Mouse (Mus musculus) retina, embryonic 14.5 days (tissue): ENCODE results near the gene Bcl7c.
A peak's percentile ranks its signal among the peaks of the same experiment; 100 is the strongest.
"Not testable (repeated sequence)": the region's sequence is repeated elsewhere in the genome, so short reads cannot be mapped to it uniquely, and the experiment has no call there.

Experiments used
- DNase-seq: peaks from one replicate; pipeline ENCODE4 v3.0.0-alpha.2; 2015; ENCODE audit warnings: low spot score

Bcl7c gene

DNA sequence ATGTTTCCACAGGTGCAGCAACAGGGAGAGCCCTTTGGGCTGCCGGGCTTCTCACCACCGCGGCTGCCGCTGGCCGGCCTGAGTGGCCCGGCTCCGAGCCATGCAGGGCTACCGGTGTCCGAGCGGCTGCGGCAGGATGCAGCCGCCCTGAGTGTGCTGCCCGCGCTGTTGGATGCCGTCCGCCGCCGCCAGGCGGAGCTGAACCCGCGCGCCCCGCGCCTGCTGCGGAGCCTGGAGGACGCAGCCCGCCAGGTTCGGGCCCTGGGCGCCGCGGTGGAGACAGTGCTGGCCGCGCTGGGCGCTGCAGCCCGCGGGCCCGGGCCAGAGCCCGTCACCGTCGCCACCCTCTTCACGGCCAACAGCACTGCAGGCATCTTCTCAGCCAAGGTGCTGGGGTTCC is 8.3 kb upstream of the Bcl7c start:
- peak; percentile 75 for DNase-seq

GRCm38 (mm10) chr7:127714816-127715215 is 6.1 kb upstream of the Bcl7c start:
- no peak for DNase-seq

DNA sequence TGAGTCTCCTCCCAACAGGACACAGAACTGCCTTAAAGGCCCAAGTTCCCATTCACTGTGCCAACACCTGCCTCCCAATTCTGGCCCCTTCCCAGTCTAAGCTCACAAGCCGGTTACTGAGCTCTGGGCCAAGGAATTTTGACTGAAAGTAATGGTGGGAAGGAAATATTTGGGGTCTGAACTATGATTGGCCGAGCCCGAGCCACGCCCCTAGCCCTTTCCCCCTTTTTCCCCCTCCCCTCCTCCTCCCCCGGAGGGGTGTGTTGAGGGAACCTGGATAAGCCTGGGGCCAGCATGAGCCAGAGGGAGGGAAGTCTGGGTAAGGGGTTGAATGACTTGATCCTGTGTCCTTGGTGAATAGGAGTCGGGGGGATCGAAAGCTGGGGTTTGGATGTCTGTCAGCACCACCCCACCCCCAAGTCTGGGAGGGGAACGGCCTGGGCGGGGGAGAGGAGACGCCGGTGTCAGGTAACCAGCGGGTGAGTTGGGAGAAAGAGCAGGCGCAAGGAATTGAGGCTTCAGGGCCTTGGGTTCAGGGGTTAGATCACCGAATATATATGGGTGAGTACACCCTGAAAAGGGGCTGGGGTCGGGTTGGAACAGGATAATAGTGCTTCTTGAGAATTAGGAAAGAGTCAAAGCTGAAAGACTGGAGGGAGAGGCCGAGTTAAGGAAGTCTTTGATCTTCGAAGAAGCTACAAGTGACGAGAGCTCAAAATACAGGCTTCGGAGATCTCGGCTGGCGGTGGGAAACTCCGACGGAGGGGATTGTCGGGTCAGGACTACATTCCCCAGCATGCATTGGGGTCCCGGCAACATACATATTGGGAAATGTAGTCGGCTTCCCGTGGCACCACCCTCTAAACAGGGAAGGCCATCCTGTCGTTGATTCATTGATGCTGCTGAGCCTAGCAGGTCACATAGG is 4.0 kb upstream of the Bcl7c start, which contains the start of gene Ctf1:
TSS of gene Ctf1 (plus strand) at position 276 of the 925 bp plus-strand sequence.
- DNase-seq: peak; percentile 85

DNA sequence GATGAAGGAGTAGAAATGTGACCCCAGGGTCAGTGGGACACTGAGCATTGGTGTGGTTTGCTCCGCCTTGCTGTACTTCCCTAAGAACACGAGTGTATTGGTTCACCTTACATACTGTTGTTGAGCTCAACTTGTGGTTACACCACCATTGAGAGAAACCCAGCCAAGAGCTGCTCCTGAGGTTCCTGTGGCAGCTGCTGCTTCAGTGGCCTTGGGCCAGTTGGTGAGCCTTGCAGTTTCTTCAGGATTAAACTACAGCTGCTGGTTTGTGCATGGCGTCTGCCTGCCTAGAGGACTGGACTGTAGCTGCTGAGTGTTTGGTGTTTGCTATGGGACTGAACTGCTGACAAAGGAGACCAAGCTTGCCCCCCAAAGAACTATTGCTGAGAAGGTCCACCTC is 2.7 kb upstream of the Bcl7c start:
- no peak for DNase-seq

DNA sequence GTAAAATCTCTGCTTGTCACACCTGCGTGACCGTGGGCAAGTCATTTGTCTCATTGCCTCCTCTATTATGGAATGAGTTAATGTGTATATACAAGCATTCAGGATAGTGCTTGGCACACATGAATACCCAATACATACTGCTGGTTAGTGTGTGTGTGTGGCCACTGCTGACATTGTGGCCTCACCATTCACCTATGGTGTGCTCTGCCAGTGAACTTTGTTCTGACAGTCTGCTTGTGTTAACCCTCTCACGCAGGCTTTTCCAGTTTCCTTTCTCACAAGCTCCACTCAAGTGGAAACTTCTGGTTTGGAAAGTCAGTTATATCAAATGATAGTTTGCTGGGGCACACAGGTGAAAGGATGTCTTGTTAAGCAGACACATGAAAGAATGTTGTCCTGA is 2.3 kb upstream of the Bcl7c start:
- no peak for DNase-seq

DNA sequence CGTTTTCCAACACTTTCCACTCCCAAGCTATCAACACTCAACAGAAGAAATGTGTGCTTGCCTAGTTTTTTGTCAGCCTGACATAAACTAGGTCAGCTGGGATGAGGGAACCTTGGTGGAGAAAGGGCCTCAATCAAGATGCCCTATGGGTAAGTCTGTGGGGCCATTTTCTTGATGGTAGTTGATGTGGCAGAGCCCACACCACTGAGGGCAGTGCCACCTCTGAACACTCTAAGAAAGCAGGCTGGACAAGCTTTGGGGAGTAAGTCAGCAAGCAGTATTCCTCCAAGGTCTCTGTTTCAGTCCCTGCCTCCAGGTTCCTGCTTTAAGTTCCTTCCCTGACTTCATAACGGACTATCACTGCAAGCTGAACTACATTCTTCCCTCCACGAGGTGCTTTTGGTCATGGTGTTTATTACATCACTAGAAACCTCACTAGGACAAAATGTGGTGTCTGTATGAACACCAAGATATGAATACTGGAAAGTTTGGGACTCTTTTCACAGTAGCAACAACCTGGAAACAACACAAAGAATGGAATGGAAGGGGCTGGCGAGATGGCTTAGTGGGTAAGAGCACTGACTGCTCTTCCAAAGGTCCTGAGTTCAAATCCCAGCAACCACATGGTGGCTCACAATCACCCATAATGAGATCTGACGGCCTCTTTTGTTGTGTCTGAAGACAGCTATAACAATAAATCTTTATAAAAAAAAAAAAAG is 687 bp upstream of the Bcl7c start:
- DNase-seq: no peak

DNA sequence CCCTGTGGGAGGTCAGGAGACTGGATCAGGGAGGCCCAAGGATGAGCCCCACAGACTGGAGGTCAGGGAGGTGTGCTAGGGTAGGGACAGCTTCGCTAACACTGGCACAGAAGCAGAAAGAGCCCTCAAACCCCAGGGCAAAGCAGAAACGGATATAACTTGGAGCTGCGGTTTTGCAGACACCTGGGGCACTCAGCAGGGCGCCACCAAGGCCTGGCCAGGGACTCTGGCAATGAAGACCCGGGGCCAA is 851 bp downstream of the Bcl7c start:
- no peak for DNase-seq

DNA sequence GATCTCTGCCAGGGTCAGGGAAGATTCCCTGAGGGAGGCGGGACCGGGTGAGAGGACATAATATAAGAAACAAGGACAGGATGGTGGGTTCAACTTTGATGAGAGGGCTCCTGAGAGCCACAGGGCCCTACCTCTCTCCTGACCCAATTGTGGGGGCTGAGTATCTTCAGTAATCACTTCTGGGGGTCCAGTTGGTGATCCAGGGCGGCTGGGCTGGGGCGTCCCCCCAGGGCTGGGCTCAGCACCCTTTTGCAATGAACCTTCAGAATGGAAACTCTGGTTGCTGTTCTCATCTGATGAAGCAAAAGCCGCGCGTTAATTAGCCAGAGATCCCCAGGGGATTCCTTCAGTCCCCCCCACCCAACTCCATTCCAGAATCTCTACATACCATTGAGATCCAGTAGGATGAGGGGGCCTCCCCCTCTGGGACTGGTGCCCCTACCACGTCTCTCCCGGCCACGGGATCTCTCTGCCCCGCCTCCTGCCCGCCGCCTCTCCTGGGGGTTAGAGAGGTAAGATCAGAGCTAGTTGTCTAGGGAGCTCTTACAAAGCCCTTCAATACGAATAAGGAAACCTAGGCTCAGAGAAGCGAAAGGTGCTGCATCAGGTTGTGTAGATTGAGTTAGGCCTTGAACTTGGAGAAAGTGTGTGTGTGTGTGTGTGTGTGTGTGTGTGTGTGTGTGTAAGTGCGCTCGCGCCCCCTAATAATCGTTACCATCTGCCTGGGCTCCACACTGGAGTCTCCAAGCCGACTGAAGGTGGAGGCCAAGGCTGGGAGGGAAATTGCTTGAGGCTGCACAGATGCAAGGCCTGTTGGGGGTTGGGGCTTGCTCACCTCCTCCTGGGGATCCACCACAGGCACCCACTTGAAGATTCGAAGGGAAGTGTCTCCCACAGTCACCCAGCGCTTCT is 1.4 kb downstream of the Bcl7c start:
- peak; percentile 43 for DNase-seq

DNA sequence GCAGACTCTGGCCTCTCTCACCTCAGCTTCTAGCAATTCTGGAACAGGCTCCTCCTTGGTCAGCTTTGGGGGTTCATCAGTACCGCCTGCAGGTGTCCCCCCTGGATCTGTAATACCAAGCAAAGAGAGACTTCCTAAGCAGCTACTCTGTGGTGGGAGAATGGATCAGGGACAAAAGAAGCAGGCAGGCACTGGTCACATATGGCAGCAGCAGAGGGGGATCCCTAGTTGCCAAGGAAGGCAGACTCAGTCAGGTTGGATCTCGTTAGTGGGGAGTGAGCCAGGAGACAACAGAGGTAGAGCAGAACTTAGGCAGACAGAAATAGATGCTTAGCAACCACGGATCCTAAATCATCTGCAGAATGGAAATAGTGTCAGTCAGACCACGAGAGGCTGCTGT is 3.0 kb downstream of the Bcl7c start:
- no peak for DNase-seq

DNA sequence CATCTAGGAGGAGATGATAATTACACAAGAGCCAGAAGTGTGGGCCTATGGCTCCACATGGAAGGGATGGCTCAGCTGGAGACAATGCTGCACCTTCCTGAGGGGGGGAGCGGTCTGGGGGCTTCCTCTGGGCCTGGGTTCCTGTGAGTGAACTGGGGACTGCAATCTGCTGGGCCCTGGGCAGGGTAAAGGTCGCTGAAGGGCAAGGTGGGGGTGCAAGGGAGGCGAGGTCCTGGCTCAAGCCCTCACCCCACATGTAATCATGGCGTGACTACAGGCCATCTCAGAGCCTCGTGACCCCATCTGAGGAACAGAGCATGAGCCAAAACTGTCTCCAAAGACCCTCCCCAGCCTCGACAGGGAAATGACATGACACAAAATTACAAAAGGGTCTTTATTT is 4.1 kb downstream of the Bcl7c start:
- DNase-seq: no peak

DNA sequence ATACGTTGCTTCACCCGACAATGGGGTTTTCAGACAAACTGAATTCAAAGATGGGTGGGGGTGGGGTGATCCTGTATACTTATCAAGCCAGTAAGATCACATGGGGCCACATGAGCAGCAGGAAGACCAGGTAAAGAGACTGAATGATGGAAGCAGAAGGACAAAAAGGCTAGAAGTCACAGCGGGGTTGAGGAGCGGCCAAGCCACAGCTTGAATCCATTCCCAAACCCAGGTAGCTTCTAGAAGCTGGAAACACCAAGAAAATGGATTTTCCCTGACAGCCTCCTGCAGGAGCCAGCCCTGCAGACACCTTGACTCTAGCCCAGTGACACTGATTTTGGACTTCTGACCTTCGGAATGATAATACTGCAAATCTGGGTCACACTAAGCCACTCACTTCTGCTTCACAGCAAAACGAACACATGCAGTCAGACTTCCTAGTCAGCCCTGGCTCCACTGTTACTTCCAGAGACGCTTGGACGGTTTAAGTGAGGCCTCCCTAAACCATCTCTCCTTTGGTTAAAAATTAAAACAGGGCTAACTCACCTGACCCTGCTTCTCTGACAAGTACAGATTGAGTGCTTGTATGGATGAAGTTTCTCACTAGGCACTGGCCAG is 5.1 kb downstream of the Bcl7c start:
- no peak for DNase-seq

DNA sequence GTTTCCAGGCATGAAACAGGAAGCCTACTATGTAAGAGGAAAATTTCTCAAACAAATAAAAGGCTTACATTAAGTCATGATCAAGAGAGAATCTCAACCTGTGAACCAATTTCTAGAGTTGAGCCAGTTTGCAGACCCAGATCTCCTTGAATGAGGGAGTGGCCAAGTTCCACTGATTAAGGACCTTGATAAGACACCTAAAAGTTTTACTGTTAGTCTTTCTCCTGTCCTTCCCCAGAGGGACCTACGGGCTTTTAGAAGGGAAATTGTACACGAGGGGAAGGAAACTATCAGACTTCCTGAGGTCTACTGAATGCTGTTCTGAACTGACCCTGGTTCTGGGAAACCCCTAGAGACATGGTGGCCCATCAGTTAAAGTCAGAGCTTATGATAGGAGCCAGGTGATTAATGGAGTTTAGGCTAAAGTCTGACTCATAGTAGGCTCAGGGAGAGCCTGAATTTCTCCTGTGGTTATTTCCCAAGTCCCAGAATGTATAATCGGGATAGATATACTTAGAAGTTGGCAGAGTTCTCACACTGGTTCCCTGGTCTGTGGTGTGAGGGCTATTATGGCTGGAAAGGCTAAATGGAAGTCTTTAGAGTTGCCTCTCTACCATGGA is 7.9 kb downstream of the Bcl7c start:
- no peak for DNase-seq

GRCm38 (mm10) chr7:127698986-127699385 is 9.7 kb downstream of the Bcl7c start:
- DNase-seq: no peak

DNA sequence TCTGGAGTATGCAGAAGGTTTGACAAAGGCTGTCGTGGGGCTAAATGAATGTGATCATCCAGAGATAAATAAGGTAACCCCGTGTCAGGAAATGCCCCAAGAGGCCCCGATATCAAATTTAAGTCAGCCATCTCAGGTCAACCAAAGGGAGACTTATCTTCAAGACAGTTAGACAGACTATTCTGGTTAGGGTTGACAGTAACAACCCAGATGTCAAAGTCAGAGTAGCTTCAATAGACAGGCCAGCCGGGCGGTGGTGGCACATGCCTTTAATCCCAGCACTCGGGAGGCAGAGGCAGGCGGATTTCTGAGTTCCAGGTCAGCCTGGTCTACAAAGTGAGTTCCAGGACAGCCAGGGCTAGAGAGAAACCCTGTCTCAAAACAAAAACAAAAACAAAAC is 15.0 kb downstream of the Bcl7c start:
- DNase-seq: not testable (repeated sequence)

- DNase-seq: no peak
These were observed 15.4 kb downstream of the Bcl7c start for GRCm38 (mm10) chr7:127693290-127693689.

- DNase-seq: peak; percentile 75
These were observed 17.3 kb downstream of the Bcl7c start for GRCm38 (mm10) chr7:127691221-127691989.

DNA sequence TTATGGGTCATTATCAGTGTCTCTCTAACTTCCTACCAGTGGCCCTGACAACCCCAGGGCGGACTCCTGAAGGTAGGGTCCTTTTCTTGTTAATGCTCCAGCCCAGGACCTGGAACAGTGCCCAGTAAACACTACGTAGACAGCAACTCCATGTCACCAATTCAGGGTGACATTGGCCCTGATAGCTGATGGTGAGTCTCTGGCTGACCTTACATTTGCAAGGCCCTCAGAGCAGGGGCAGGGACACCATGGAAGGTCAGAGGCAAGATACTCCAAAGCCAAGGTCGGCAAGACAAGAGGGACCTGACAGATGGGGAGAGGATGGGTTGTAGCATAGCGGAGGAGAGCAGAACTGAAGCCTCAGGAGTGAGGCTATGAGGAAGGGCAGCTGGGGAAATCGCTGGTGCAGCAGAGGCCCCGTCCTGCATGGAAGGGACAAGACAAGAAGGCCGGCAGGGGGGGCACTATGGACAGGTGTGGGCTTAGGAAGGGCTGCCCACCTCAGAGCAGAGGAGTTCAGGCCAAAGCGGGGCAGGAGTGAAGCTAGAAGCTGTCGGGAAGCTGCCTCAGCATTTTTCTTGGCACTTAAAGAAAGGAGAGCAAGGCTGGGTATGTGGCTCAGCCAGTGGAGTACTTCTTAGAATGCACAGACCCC is 19.0 kb downstream of the Bcl7c start:
- DNase-seq: no peak

GRCm38 (mm10) chr7:127688935-127689334 is 19.8 kb downstream of the Bcl7c start:
- DNase-seq: no peak

DNA sequence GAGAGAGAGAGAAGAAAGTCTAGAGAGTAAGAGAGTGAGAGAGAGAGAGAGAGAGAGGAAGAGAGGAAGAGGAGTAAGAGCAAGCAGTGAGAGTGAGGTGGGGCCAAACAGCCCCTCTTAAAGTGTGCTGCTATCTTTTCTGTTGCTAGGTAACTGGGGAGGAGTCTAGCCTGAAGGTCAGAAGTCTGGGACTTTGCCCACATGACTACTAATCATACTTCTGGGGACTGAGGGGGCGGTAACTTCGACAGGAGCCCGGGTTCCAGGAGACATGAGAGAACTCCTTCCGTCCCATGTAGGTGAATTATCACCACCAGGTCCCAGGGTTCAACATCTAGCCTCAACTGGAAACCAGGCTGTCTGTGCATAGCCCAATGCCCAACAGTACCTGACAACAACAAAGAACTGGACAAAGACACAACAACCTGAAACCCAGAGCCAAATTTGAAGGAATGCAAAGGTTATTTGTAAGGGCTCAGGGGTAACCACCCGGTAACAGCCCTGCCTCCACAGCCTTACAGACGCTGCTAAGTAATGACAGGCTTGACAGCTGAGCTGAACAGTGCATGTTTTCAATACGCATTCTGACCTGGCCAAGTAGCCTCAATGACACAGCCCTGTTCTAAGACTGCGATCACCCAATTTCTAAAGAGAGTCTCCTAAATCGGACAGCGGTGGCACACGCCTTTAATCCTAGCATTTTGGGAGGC is 21.8 kb downstream of the Bcl7c start:
- no peak for DNase-seq
